In genomic region chr1:172349916-172350812, GRCm38 (mm10) we compare ENCODE assay signal across 8 mouse cellular contexts. TPM values are rescaled to one million over a fixed set of nuclear protein-coding genes. Genes with fewer than 3 reads are reported as not detected.
A peak's percentile ranks its signal among the peaks of the same experiment; 100 is the strongest.
DNase-seq lines count a peak whose midpoint lies in the region; ATAC-seq and TF ChIP-seq lines count a peak whose summit lies in the region.

No protein-coding gene starts in this region.

- intact Hi-C loops in left cerebral cortex, postnatal 10 days (cut with DNase I), result no loop called here

- peak; percentile 97 for ATAC-seq in hindbrain, postnatal 0 days
- peak; percentile 96 for ATAC-seq in neural tube, embryonic 14.5 days (ENCODE audit: low read depth)

- no peaks in the 10 kb centered on the region for H3K9me3 ChIP-seq in hindbrain, postnatal 0 days (ENCODE audit: low read length)
- H3K9me3 ChIP-seq in neural tube, embryonic 14.5 days (ENCODE audit: control insufficient read depth, low read length), result no peaks in the 10 kb centered on the region

- 0 out of 2 replicates have a peak overlapping the region, but pooled peaks have one; percentile 13 for H3K9ac ChIP-seq in hindbrain, postnatal 0 days (replicated peaks; ENCODE audit: low read length)
- H3K9ac ChIP-seq in neural tube, embryonic 14.5 days (replicated peaks; ENCODE audit: low read depth, low read length), result no peak overlapping the region

- H3K27me3 ChIP-seq in hindbrain, postnatal 0 days (ENCODE audit: insufficient read depth, low read length), result no peaks in the 10 kb centered on the region
- H3K27me3 ChIP-seq in neural tube, embryonic 14.5 days (ENCODE audit: control insufficient read depth, insufficient read depth, low read length), result no peaks in the 10 kb centered on the region

- no peak overlapping the region for H3K4me3 ChIP-seq in hindbrain, postnatal 0 days (ENCODE audit: low read length)
- no peak overlapping the region for H3K4me3 ChIP-seq in neural tube, embryonic 14.5 days (ENCODE audit: low read depth, low read length)

- WGBS in hindbrain, postnatal 0 days, result 11% methylated on average over 19 of the region's 19 CpGs
- 4% methylated on average over 19 of the region's 19 CpGs for WGBS in neural tube, embryonic 14.5 days

- peaks cover 9% of the 10 kb centered on the region for H3K4me1 ChIP-seq in hindbrain, postnatal 0 days (ENCODE audit: insufficient read depth, low read length)
- H3K4me1 ChIP-seq in neural tube, embryonic 14.5 days (ENCODE audit: control insufficient read depth, insufficient read depth, low read length), result peaks cover 7% of the 10 kb centered on the region

- H3K36me3 ChIP-seq in hindbrain, postnatal 0 days (ENCODE audit: insufficient read depth, low read length), result no peaks in the 10 kb centered on the region
- H3K36me3 ChIP-seq in neural tube, embryonic 14.5 days (ENCODE audit: control insufficient read depth, insufficient read depth, low read length), result no peaks in the 10 kb centered on the region

- DNase-seq in testis, postnatal 10 days (ENCODE audit: low spot score), result peak; percentile 37
- DNase-seq in testis, postnatal 14 days (ENCODE audit: low spot score), result no peak
- peak; percentile 35 for DNase-seq in embryo, embryonic 11.5 days (ENCODE audit: low read depth, low spot score)
- DNase-seq in hindbrain, postnatal 0 days (ENCODE audit: low spot score), result peak; percentile 86
- DNase-seq in left cerebral cortex, postnatal 10 days (ENCODE audit: extremely low spot score in 1 of 2, low spot score in 2 of 2), result peak; percentile 74 to 76
- DNase-seq in adrenal gland, postnatal 10 days, result no peak
- no peak for DNase-seq in adrenal gland, adult 18-20 months (ENCODE audit: low spot score in 2 of 2)

- TF ChIP-seq CTCF in hindbrain, postnatal 0 days (IDR thresholded peaks at IDR 0.05; ENCODE audit: low read depth), result no peak

- H3K27ac ChIP-seq in hindbrain, postnatal 0 days, result peak overlapping the region; percentile 82
- H3K27ac ChIP-seq in neural tube, embryonic 14.5 days (ENCODE audit: low read depth, low read length), result peak overlapping the region; percentile 52

- H3K4me2 ChIP-seq in hindbrain, postnatal 0 days (ENCODE audit: low read depth, low read length), result 0 out of 2 replicates have a peak overlapping the region, but pooled peaks have one; percentile 21
- peak overlapping the region; percentile 20; the same call in 1 of the 2 replicates for H3K4me2 ChIP-seq in neural tube, embryonic 14.5 days (ENCODE audit: low read depth, low read length)

RNA-seq across cellular contexts. Expression of gene Kcnj10, which starts 9.2 kb away (rescaled TPM):
- 8.6 and 10.0 TPM in 2 replicates for total RNA-seq in hindbrain, postnatal 0 days (2014; rRNA removed)
- 5.4 and 5.6 TPM in 2 replicates for polyA plus RNA-seq in hindbrain, postnatal 0 days (2015; fragmentation: Nextera tagmentation; extraction: Ambion mirVana)
- 10 to 100 TPM; 68.5 to 69.3 TPM for total RNA-seq in left cerebral cortex, postnatal 10 days (2021)
- polyA plus RNA-seq in neural tube, embryonic 14.5 days (2014; fragmentation: Nextera tagmentation; extraction: Ambion mirVana), result 2.3 and 2.6 TPM in 2 replicates
- 1 to 10 TPM in 1 of 2 experiments, under 1 TPM in 1; 0.90 to 1.3 TPM for total RNA-seq in adrenal gland, postnatal 10 days (2021)
- total RNA-seq in adrenal gland, adult 18-20 months (2021), result 1 to 10 TPM; 1.3 to 1.5 TPM

RNA-seq across cellular contexts. Expression of gene Kcnj9, which starts 21.0 kb away (rescaled TPM):
- total RNA-seq in hindbrain, postnatal 0 days (2014; rRNA removed), result 8.0 and 9.8 TPM in 2 replicates
- 3.6 and 4.2 TPM in 2 replicates for polyA plus RNA-seq in hindbrain, postnatal 0 days (2015; fragmentation: Nextera tagmentation; extraction: Ambion mirVana)
- 10 to 100 TPM; 77.8 to 84.5 TPM for total RNA-seq in left cerebral cortex, postnatal 10 days (2021)
- polyA plus RNA-seq in neural tube, embryonic 14.5 days (2014; fragmentation: Nextera tagmentation; extraction: Ambion mirVana), result 1.3 and 2.7 TPM in 2 replicates
- under 1 TPM in 1 of 2 experiments, not detected in 1; 0.12 TPM for total RNA-seq in adrenal gland, postnatal 10 days (2021)
- under 1 TPM in 1 of 2 experiments, not detected in 1; 0.22 TPM for total RNA-seq in adrenal gland, adult 18-20 months (2021)

RNA-seq across cellular contexts. Expression of gene Pigm, which starts 26.2 kb away (rescaled TPM):
- total RNA-seq in hindbrain, postnatal 0 days (2014; rRNA removed), result 12.2 and 14.7 TPM in 2 replicates
- 2.7 and 3.0 TPM in 2 replicates for polyA plus RNA-seq in hindbrain, postnatal 0 days (2015; fragmentation: Nextera tagmentation; extraction: Ambion mirVana)
- total RNA-seq in left cerebral cortex, postnatal 10 days (2021), result 10 to 100 TPM in 1 of 2 experiments, 1 to 10 TPM in 1; 9.8 to 10.6 TPM
- 5.2 and 6.1 TPM in 2 replicates for polyA plus RNA-seq in neural tube, embryonic 14.5 days (2014; fragmentation: Nextera tagmentation; extraction: Ambion mirVana)
- 10 to 100 TPM; 13.6 to 13.8 TPM for total RNA-seq in adrenal gland, postnatal 10 days (2021)
- 10 to 100 TPM in 1 of 2 experiments, 1 to 10 TPM in 1; 9.3 to 11.5 TPM for total RNA-seq in adrenal gland, adult 18-20 months (2021)

RNA-seq across cellular contexts. Expression of gene Atp1a2, which starts 52.3 kb away (rescaled TPM):
- 546 and 572 TPM in 2 replicates for total RNA-seq in hindbrain, postnatal 0 days (2014; rRNA removed)
- polyA plus RNA-seq in hindbrain, postnatal 0 days (2015; fragmentation: Nextera tagmentation; extraction: Ambion mirVana), result 119 and 123 TPM in 2 replicates
- 100 to 1,000 TPM; 393 to 413 TPM for total RNA-seq in left cerebral cortex, postnatal 10 days (2021)
- polyA plus RNA-seq in neural tube, embryonic 14.5 days (2014; fragmentation: Nextera tagmentation; extraction: Ambion mirVana), result 23.6 and 27.9 TPM in 2 replicates
- total RNA-seq in adrenal gland, postnatal 10 days (2021), result 100 to 1,000 TPM; 303 to 400 TPM
- 100 to 1,000 TPM; 128 to 221 TPM for total RNA-seq in adrenal gland, adult 18-20 months (2021)

Comparison
In these comparisons a context has a peak if more than half of its experiments do, and no peak if none do; other contexts are left out.
1. DNase-seq: peak in testis, postnatal 10 days (single experiment), embryo, embryonic 11.5 days (single experiment), hindbrain, postnatal 0 days (single experiment) and left cerebral cortex, postnatal 10 days (2 of 2); none in testis, postnatal 14 days (single experiment), adrenal gland, postnatal 10 days (single experiment) and adrenal gland, adult 18-20 months (0 of 2).